Mouse (Mus musculus): Measurements from ENCODE around the gene Taok1. TPM values are rescaled to one million over a fixed set of nuclear protein-coding genes. Genes with fewer than 3 reads are reported as not detected.

Taok1 gene
- total RNA-seq, 2 experiments from 2014 or later = 109 to 111 TPM

- no peak for DNase-seq (ENCODE audit: extremely low spot score in 1 of 2, low spot score in 2 of 2)
- intact Hi-C loops (cut with DNase I) = no loop called here
Observed at GRCm38 (mm10) chr11:77514281-77514831, 93.3 kb downstream of the Taok1 start.

DNA sequence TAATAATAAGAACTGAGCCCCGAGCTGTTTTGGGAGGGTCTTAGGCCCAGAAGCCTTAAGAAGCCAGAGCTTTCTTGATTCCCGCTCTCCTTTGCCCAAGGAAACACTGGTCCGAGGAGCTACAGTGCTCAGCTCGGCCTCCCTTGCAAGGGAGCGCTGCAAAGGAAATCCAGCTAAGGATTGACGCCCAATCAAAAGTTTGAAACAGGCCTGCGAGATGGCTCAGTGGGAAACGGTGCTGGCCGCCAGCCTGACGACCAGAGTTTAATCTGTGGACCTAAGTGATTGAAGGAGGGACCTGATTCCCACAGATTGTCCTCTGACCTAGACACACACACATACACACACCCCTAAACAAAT, 93.8 kb downstream of the Taok1 start:
- DNase-seq (ENCODE audit: extremely low spot score in 1 of 2, low spot score in 2 of 2) = no peak
- intact Hi-C loops (cut with DNase I) = no loop called here

- intact Hi-C loops (cut with DNase I) = no loop called here
- peak in 1 of 2 experiments; percentile 91 for DNase-seq (ENCODE audit: extremely low spot score in 1 of 2, low spot score in 2 of 2)
Observed at GRCm38 (mm10) chr11:77512891-77513810, 94.5 kb downstream of the Taok1 start.

DNA sequence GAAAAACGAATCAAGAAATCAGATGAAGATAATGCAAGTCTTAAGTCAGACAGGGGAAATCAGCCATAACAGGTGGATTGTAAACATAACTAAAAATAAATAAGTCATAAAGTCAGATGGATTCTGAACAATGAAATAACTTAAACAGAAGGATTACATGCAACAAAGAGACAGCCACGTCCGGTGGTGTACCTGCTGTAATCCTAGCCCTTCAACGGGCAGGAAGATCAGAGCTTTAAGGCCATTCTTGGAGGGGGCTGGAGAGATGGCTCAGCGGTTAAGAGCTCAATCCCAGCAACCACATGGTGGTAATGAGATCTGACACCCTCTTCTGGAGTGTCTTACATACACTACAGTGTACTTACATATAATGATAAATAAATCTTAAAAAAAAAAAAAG, 96.3 kb downstream of the Taok1 start:
- intact Hi-C loops (cut with DNase I) = no loop called here

DNA sequence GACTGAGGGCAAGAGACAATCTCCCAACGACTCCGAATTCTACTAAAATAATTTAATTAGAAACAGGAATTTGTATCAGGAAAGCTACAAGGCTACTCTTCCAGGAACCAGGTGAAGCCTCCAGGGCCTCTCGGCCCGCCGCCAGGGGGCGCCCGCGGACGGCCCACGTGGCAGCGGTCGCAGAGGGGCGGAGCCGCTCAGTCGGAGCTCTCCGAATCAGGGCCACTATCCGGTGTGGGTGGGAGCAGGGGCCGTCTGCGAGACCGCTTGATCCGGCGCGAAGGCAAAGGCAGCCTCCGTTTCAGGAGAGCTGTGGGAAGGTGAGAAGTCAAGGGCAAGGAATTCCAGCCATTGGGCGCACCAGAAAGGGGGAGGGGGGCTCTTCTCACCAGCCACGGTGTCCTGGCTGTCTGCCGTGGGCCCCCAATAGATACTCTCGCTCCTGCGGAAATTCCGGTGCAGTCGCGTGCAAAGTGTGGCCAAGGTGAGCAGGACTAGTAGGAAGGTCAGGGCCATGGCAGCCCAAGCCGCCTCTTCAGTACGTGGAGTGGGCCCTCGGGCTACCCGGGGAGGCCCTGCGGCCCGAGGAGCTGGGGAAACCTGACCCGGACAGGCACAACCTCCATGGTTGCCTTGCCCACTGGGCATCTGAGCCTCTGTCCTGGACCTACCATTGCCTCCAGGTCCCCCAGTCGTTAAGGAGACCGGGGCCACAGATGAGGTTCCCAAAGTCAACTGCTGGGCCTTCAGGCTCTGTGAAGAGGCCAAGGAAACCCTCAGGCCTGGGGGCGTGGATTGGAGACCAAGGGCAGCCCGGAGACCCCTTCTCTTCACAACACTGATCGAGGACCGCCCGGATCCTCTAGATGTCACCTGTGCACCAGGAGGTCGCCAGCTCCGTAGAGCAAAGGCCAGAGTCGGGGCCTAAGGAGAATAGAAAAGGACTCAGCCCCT, 99.3 kb downstream of the Taok1 start:
- DNase-seq (ENCODE audit: extremely low spot score in 1 of 2, low spot score in 2 of 2) = peak in 1 of 2 experiments; percentile 92
- intact Hi-C loops (cut with DNase I) = no loop called here

More for the DNA sequence above, 96.3 kb downstream of the Taok1 start:
- no peak for DNase-seq (ENCODE audit: extremely low spot score in 1 of 2, low spot score in 2 of 2)

- intact Hi-C loops (cut with DNase I) = no loop called here
- DNase-seq (ENCODE audit: extremely low spot score in 1 of 2, low spot score in 2 of 2) = peak in 1 of 2 experiments; percentile 33
Observed at GRCm38 (mm10) chr11:77507426-77507825, 100.2 kb downstream of the Taok1 start.

GRCm38 (mm10) chr11:77506941-77507340, 100.7 kb downstream of the Taok1 start:
- intact Hi-C loops (cut with DNase I) = no loop called here
- DNase-seq (ENCODE audit: extremely low spot score in 1 of 2, low spot score in 2 of 2) = peak in 1 of 2 experiments; percentile 22

- DNase-seq (ENCODE audit: extremely low spot score in 1 of 2, low spot score in 2 of 2) = peak in 1 of 2 experiments; percentile 34
Observed at GRCm38 (mm10) chr11:77506273-77506672, 101.3 kb downstream of the Taok1 start.

GRCm38 (mm10) chr11:77505291-77505980, 102.2 kb downstream of the Taok1 start:
- no peak for DNase-seq (ENCODE audit: extremely low spot score in 1 of 2, low spot score in 2 of 2)
- intact Hi-C loops (cut with DNase I) = no loop called here

More at GRCm38 (mm10) chr11:77506273-77506672, 101.3 kb downstream of the Taok1 start:
- intact Hi-C loops (cut with DNase I) = no loop called here

DNA sequence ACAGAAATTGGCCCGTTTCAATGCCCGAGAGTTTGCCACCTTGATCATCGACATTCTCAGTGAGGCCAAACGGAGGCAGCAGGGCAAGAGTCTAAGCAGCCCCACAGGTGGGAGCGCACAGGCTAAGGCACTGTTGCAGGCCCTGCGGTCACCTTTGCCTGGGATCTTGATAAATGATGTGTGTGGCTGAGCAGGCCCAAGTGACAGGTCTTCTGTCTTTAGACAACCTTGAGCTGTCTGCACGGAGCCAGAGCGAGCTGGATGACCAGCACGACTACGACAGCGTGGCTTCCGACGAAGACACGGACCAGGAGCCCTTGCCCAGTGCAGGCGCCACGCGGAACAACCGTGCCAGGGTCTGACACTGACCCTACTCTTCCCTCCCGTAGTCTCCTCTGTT, 103.2 kb downstream of the Taok1 start:
- intact Hi-C loops (cut with DNase I) = no loop called here
- DNase-seq (ENCODE audit: extremely low spot score in 1 of 2, low spot score in 2 of 2) = no peak

GRCm38 (mm10) chr11:77503511-77503910, 104.1 kb downstream of the Taok1 start:
- DNase-seq (ENCODE audit: extremely low spot score in 1 of 2, low spot score in 2 of 2) = peak in 1 of 2 experiments; percentile 65
- intact Hi-C loops (cut with DNase I) = no loop called here

- intact Hi-C loops (cut with DNase I) = no loop called here
- no peak for DNase-seq (ENCODE audit: extremely low spot score in 1 of 2, low spot score in 2 of 2)
Observed at GRCm38 (mm10) chr11:77502481-77502880, 105.1 kb downstream of the Taok1 start.

GRCm38 (mm10) chr11:77501971-77502370, 105.6 kb downstream of the Taok1 start:
- intact Hi-C loops (cut with DNase I) = no loop called here
- DNase-seq (ENCODE audit: extremely low spot score in 1 of 2, low spot score in 2 of 2) = no peak

DNA sequence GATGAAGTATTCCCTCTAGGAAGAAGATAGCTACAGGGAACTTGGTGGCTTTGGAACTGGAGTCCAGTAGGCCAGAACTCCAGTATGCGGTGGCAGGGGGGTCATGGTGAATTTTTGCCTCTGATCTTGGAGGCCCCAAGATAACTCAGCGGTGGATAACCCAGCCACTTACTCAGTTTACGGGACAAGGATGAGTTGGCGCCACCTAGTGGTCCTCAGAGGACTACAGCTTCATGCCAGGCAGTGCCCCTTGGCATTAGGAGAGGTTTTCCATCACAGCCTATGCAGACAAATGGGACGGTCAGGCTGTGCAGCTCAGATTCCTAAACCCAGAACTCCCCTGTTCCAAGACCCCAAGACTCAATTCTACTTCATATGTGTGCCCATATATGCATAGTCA, 106.2 kb downstream of the Taok1 start:
- intact Hi-C loops (cut with DNase I) = no loop called here
- peak; percentile 74 to 82 for DNase-seq (ENCODE audit: extremely low spot score in 1 of 2, low spot score in 2 of 2)

GRCm38 (mm10) chr11:77500361-77501325, 107.0 kb downstream of the Taok1 start:
- intact Hi-C loops (cut with DNase I) = no loop called here
- DNase-seq (ENCODE audit: extremely low spot score in 1 of 2, low spot score in 2 of 2) = no peak

DNA sequence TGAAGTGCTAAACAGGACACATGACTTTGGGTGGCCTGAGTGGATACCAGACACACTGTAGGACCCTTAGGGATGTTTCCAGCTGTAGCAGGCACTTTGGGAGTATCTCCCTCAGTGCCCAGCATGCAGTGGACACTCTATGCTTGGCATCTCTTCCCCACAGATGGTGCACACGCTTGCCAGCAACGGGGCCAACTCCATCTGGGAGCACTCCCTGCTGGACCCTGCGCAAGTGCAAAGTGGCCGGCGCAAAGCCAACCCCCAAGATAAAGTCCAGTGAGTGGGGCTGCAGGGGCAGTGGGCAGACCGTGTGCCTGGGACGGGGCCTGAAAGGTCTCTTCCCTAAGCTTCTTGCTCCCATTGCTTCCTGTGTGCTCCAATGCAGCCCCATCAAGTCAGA, 108.3 kb downstream of the Taok1 start:
- DNase-seq (ENCODE audit: extremely low spot score in 1 of 2, low spot score in 2 of 2) = no peak

GRCm38 (mm10) chr11:77498261-77499139, 109.1 kb downstream of the Taok1 start:
- DNase-seq (ENCODE audit: extremely low spot score in 1 of 2, low spot score in 2 of 2) = no peak
- intact Hi-C loops (cut with DNase I) = no loop called here

More for the DNA sequence above, 108.3 kb downstream of the Taok1 start:
- intact Hi-C loops (cut with DNase I) = no loop called here
